Mouse (Mus musculus): ENCODE measurements at regions not wholly inside any gene's neighbourhood (a gene's known extent, or its start where the extent isn't known, plus 50 kb on each side); places are given as distances from the start of the nearest gene placed in this dataset.

DNA sequence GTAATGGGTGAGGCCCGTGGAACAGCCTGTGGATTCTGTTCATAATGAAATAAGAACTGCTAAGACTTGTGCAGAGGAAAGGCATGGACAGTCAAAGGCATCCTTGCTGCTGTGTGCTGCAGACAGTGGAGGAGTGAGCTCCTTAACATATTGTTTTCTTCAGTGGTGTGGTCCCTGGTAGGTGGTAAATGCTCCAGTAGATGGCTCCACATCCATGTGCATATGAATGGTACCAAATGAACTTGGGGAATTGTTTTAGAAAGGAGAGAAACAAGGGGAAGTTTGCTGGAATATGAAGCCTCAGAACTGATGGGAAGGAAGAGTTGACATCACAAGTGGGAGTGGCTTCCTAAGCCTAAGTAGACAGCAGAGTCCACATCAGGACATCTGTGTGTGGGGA, 108.1 kb upstream of the Nmur2 start:
- 43% methylated on average over 1 of the region's 1 CpGs for WGBS
- no peak for DNase-seq
- TF ChIP-seq POLR2A (IDR thresholded peaks at IDR 0.05; ENCODE audit: borderline replicate concordance, extremely low read depth, low read depth, low read length): no peak
- TF ChIP-seq CTCF (IDR thresholded peaks at IDR 0.05; ENCODE audit: insufficient read depth, low read length): no peak

DNA sequence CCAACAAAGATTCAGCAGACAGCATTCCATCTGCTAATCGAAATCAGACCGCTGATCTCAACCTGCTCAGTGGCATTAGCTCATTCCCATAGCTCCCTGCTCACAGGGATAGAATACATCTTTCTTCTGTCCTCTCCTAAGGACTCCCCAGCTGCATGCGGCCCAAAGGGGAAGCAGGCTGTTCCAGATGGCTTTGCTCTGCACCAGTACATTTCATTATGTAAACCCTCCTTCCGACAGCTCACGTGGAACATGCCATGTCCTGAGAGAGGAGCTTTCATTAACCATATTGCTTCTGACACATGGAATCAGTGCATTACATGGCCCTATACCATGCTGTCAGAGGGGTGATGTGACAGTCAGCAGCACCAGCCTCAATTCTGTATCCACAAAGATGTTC, 105.9 kb upstream of the Nmur2 start:
- DNase-seq: no peak
- WGBS: 70% methylated on average over 5 of the region's 5 CpGs
- no peak for TF ChIP-seq CTCF (IDR thresholded peaks at IDR 0.05; ENCODE audit: insufficient read depth, low read length)
- no peak for TF ChIP-seq POLR2A (IDR thresholded peaks at IDR 0.05; ENCODE audit: borderline replicate concordance, extremely low read depth, low read depth, low read length)
- Histone ChIP-seq H3K4me1 (ENCODE audit: control insufficient read depth, insufficient read depth, low read length) (no peaks in the 10 kb centered on the region), H3K4me3 (replicated peaks; ENCODE audit: extremely low read depth, low read depth, low read length) (no peak overlapping the region)

More for the DNA sequence above, 108.1 kb upstream of the Nmur2 start:
- Histone ChIP-seq H3K4me1 (ENCODE audit: control insufficient read depth, insufficient read depth, low read length) (0 out of 2 replicates have a peak, but pooled peaks cover 3% of the 10 kb centered on the region), H3K4me3 (replicated peaks; ENCODE audit: extremely low read depth, low read depth, low read length) (no peak overlapping the region)

DNA sequence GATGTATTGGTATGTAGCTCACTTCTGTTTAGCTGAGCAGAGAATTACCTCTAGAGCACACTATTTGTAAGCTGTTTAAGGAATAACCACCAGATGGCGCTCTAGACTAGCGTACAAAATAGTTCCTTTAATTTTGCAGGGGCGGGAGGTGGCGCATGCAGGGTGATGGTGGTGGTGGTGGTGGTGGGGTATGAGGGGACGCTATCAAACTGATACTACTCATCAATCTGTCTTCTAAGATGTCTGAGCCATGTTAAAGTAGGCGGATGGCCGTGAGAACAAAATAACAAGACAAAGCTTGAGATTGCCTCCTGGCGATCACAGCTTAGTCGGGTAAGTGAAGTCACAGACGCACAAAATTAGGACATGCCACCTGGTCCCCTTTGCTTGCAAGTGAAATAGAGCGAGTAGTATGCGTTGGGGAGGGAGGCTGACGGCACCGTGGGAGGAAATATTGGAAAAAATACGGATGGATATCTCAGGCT, 90.6 kb upstream of the Nmur2 start:
- no peak for DNase-seq

DNA sequence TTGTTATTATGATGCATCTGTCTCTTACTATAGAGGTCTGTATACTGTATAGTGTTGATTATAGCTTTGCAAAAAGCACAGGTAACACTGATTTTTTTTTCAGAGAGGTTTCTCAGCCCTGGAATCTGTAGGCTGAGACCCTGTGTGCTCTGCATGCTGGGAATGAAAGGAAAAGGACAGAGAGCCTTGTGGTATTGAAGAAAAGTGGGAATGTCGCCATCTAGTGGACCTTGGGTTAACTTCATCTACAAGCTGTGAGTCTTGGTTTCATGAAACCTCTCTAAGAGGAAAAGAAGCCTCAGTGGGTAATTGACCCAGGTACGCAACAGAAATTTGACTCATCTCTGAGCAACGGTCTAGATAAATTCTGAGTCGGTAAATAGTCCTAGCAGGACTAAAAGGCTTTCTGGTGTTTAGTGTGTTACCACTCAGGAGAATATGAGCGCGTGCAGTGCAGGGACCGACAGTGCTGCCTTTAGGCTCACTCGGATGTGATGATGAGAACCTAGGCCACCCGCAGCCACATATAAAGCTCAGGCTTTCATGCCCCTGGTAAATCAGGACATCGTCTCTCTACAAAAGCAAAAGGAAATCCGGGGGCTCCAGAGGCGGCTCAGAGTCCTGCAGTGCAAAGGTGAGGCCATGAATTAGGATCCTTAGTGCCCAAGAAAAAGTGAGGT, 75.9 kb upstream of the Nmur2 start:
- DNase-seq: no peak
- Histone ChIP-seq H3K4me1 (ENCODE audit: control insufficient read depth, insufficient read depth, low read length) (no peaks in the 10 kb centered on the region), H3K4me3 (replicated peaks; ENCODE audit: extremely low read depth, low read depth, low read length) (no peak overlapping the region)
- TF ChIP-seq POLR2A (IDR thresholded peaks at IDR 0.05; ENCODE audit: borderline replicate concordance, extremely low read depth, low read depth, low read length) (no peak), CTCF (IDR thresholded peaks at IDR 0.05; ENCODE audit: insufficient read depth, low read length) (peak; percentile 19; the same call in 1 of the 2 replicates)
- WGBS: 46% methylated on average over 12 of the region's 12 CpGs

More for the DNA sequence above, 90.6 kb upstream of the Nmur2 start:
- WGBS: 31% methylated on average over 15 of the region's 15 CpGs
- H3K4me3 ChIP-seq (replicated peaks; ENCODE audit: extremely low read depth, low read depth, low read length): no peak overlapping the region
- TF ChIP-seq POLR2A (IDR thresholded peaks at IDR 0.05; ENCODE audit: borderline replicate concordance, extremely low read depth, low read depth, low read length): no peak
- peak; percentile 37; the same call in 1 of the 2 replicates for TF ChIP-seq CTCF (IDR thresholded peaks at IDR 0.05; ENCODE audit: insufficient read depth, low read length)
- H3K4me1 ChIP-seq (ENCODE audit: control insufficient read depth, insufficient read depth, low read length): no peaks in the 10 kb centered on the region; the same call in 1 of the 2 replicates

DNA sequence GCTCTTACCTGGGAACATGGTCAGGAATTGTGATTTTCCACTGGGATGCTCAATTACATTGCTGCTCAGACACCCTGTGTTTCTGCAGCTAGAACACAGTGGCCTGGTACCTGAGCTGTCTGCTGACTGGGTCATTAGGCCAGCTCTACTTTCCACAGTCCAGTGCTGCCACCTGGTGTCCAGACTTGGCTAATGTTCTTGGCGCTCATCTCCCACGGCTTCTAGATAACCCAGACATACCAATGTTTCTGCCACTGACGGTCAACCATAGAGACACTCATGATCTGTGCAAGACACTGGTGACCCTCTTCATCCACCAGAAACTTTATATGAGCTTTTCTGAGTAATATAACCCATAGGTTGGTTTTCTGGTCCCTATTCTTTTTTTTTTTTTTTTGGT, 67.1 kb upstream of the Nmur2 start:
- H3K4me3 ChIP-seq (replicated peaks; ENCODE audit: extremely low read depth, low read depth, low read length): no peak overlapping the region
- TF ChIP-seq POLR2A (IDR thresholded peaks at IDR 0.05; ENCODE audit: borderline replicate concordance, extremely low read depth, low read depth, low read length) (no peak), CTCF (IDR thresholded peaks at IDR 0.05; ENCODE audit: insufficient read depth, low read length) (peak; percentile 89)
- peak; percentile 57 for DNase-seq
- 7% methylated on average over 3 of the region's 3 CpGs for WGBS
- no peaks in the 10 kb centered on the region for H3K4me1 ChIP-seq (ENCODE audit: control insufficient read depth, insufficient read depth, low read length)

DNA sequence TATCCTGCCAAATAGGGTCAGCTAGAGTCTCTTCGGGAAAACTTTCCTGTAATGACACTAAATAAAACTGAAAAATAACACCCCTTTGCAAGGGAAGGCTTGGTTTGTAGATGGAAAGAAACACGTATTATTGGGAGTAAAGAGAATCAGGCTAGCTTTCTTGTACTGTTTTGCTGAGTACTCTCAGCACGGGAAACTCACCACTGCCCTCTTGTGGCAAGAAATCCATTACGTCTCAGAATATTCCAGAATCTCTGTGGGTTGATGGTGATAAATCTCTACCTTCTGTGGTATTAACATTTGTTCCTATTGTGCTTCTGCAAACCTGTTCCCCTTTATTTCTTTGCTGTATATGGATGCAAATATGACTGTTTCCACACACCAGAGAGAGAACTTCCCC, 64.8 kb upstream of the Nmur2 start:
- 22% methylated on average over 4 of the region's 4 CpGs for WGBS
- Histone ChIP-seq H3K4me3 (replicated peaks; ENCODE audit: extremely low read depth, low read depth, low read length) (no peak overlapping the region), H3K4me1 (ENCODE audit: control insufficient read depth, insufficient read depth, low read length) (no peaks in the 10 kb centered on the region)
- TF ChIP-seq POLR2A (IDR thresholded peaks at IDR 0.05; ENCODE audit: borderline replicate concordance, extremely low read depth, low read depth, low read length) (no peak), CTCF (IDR thresholded peaks at IDR 0.05; ENCODE audit: insufficient read depth, low read length) (peak; percentile 34; the same call in 1 of the 2 replicates)
- DNase-seq: peak; percentile 6

DNA sequence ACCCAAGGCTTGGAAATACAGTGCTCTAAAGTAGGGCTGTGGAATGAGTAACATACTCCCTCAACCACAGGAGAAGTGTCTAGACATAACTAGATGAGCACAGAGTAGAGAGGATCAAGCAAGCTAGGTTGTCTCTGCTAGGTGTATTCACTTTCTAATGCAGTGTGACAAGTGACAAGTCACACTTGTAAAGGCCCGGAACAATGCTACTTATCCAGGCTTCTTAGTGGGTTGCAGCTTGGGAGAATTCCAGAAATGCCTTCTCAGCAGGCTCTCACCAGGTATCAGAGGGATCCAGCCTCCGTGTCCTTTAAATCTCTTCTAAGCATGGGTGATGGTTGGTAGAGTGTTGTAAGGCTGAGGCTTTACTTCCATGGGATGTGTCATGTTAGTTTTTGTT, 52.1 kb upstream of the Nmur2 start:
- DNase-seq: no peak
- H3K4me1 ChIP-seq (ENCODE audit: control insufficient read depth, insufficient read depth, low read length): no peaks in the 10 kb centered on the region
- TF ChIP-seq CTCF (IDR thresholded peaks at IDR 0.05; ENCODE audit: insufficient read depth, low read length) (no peak), POLR2A (IDR thresholded peaks at IDR 0.05; ENCODE audit: borderline replicate concordance, extremely low read depth, low read depth, low read length) (no peak)
- WGBS: 43% methylated on average over 2 of the region's 2 CpGs
- H3K4me3 ChIP-seq (replicated peaks; ENCODE audit: extremely low read depth, low read depth, low read length): no peak overlapping the region
